Mouse (Mus musculus) MEL (cell line): Measurements from ENCODE around the gene Ifnz.
A peak's percentile ranks its signal among the peaks of the same experiment; 100 is the strongest.

Source experiments
- CTCF ChIP-seq, 3 experiments: IDR thresholded peaks in 2 of 3; conservative IDR thresholded peaks in 1 of 3; 2 replicates each; pipeline ENCODE4 v1.5.1; 2011 to 2012; ENCODE audit warnings: low read length in 3 of 3, low read depth in 2 of 3, mild to moderate bottlenecking in 2 of 3, improper control_type of control experiment in 1 of 3, inconsistent platforms in 1 of 3, mixed read lengths in 1 of 3, moderate library complexity in 1 of 3; ENCODE audit not compliant: control insufficient read depth in 1 of 3, insufficient read depth in 1 of 3, poor library complexity in 1 of 3, severe bottlenecking in 1 of 3
- HCFC1 ChIP-seq: IDR thresholded peaks from 2 replicates; pipeline ENCODE4 v1.6.1; 2012; ENCODE audit warnings: low read depth, mild to moderate bottlenecking, inconsistent platforms, low read length, improper control_type of control experiment, moderate library complexity
- JUND ChIP-seq: IDR thresholded peaks from 2 replicates; pipeline ENCODE4 v1.6.1; 2011; ENCODE audit warnings: low read depth, mild to moderate bottlenecking, improper control_type of control experiment, low read length
- MAZ ChIP-seq: IDR thresholded peaks from 2 replicates; pipeline ENCODE4 v1.6.1; 2012; ENCODE audit warnings: low read depth, mild to moderate bottlenecking, inconsistent platforms, low read length, improper control_type of control experiment
- NELFE ChIP-seq: IDR thresholded peaks from 2 replicates; pipeline ENCODE4 v1.6.1; 2011; ENCODE audit warnings: low read depth, low read length, improper control_type of control experiment
- POLR2A ChIP-seq, 2 experiments: IDR thresholded peaks; 2 replicates each; pipeline ENCODE4 v1.6.1; 2011 to 2012; ENCODE audit warnings: low read length in 2 of 2, mild to moderate bottlenecking in 2 of 2, control low read depth in 1 of 2, improper control_type of control experiment in 1 of 2, low read depth in 1 of 2, moderate library complexity in 1 of 2; ENCODE audit not compliant: control insufficient read depth in 1 of 2, insufficient read depth in 1 of 2, poor library complexity in 1 of 2
- UBTF ChIP-seq: IDR thresholded peaks from 2 replicates; pipeline ENCODE4 v1.6.1; 2012; ENCODE audit warnings: low read depth, mild to moderate bottlenecking, inconsistent platforms, low read length, improper control_type of control experiment, moderate library complexity, borderline replicate concordance; ENCODE audit not compliant: insufficient read depth
- USF1 ChIP-seq: IDR thresholded peaks from 2 replicates; pipeline ENCODE4 v1.6.1; 2014; ENCODE audit warnings: low read depth, mild to moderate bottlenecking, inconsistent platforms, low read length, improper control_type of control experiment, moderate library complexity
- ZC3H11A ChIP-seq: IDR thresholded peaks from 2 replicates; pipeline ENCODE4 v1.6.1; 2012; ENCODE audit warnings: low read depth, mild to moderate bottlenecking, inconsistent platforms, low read length, improper control_type of control experiment
- ZKSCAN1 ChIP-seq: IDR thresholded peaks from 2 replicates; pipeline ENCODE4 v1.6.1; 2012; ENCODE audit warnings: low read depth, mild to moderate bottlenecking, inconsistent platforms, low read length, improper control_type of control experiment, moderate library complexity

DNA sequence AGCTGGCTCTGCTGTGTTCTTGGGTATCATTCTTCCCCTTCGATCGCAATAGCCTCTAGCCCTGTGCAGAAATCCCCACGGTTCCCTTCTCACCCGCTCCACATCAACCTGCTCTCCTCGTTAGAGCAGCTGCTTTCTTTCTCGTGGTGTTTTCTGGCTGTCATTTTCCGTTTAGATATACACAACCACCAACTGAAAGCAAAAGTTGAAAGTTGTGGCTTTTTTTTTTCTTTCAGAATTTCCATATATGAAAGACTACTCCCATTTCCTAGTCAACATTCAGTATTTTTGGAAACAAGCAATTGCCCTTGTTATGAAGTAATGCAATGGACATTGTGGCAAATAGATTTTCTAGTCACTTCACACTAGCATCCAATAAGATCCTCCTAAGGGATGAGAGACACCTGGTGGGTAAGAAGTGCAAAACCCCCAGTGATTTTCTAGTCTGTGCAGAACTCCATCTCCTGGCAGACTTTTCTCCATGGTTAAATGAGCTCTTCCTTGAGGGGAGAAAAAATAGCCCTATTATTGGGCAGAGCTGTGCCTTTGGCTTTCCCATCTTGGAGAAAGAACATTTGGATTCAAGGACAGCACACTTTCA is 39.1 kb upstream of the Ifnz start:
- no peak for TF ChIP-seq USF1
- no peak for TF ChIP-seq HCFC1
- peak in 1 of 3 experiments; percentile 39; a peak in 2 of 6 replicates for TF ChIP-seq CTCF (IDR thresholded peaks at IDR 0.05 in 2 of 3, conservative IDR thresholded peaks at IDR 0.05 in 1 of 3; ENCODE audit: control insufficient read depth in 1 of 3, insufficient read depth in 1 of 3, low read depth in 2 of 3, low read length in 3 of 3, poor library complexity in 1 of 3, severe bottlenecking in 1 of 3)
- TF ChIP-seq POLR2A (IDR thresholded peaks at IDR 0.05; ENCODE audit: control insufficient read depth in 1 of 2, insufficient read depth in 1 of 2, low read depth in 1 of 2, low read length in 2 of 2, poor library complexity in 1 of 2), result no peak
- TF ChIP-seq ZKSCAN1, result no peak
- TF ChIP-seq ZC3H11A, result no peak
- no peak for TF ChIP-seq MAZ
- no peak for TF ChIP-seq JUND
- TF ChIP-seq UBTF, result no peak
- no peak for TF ChIP-seq NELFE
